Mouse (Mus musculus): Measurements from ENCODE around the gene 9630041A04Rik. TPM values are rescaled to one million over a fixed set of nuclear protein-coding genes. Genes with fewer than 3 reads are reported as not detected.

The 9630041A04Rik gene
- not detected in 2 replicates for total RNA-seq (2015)
- not detected in 2 replicates for total RNA-seq (2017)

DNA sequence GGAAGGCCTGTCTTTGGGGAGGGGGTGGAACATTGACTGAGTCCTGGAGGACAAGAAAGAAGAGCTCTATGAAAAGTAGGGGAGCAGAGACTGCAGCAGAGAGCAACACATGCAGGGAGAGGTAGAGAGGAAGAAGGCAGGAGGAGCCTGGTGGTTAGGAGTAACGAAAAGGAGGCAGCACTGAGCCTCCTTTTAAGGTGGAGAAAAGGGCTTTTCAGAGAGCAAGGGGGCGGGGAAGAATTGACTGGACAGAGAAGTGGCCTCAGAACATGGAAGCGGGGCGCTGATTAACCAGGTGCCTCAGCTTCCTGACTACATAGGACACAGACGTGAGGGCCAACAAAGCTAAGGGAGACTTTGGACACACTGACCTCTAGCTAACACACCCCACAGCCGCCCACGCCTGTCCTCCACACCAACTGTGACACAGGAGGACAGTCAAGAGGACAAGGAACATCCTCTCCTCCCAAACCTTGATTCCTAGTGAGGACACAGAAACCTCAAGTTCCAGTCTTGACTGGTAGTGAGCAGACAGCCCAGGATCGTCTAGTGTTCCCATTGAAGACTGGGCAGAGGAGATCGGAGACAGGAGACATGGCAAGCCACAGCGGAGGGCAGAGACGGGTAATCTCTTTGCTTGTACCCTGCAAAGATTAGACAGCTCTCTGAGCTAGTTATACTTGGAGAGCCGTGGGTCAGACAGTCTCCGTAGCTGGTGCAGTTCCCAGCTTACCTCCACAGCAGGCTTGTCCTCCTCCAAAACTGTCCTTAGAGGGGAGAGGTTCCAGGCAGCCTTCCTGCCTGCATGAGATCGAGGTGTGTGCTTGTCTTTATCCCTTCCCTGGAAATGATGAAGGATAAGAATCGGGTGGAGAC lies at the start of gene 9630041A04Rik:
TSS of gene 9630041A04Rik (plus strand) at position 246 of the 876 bp plus-strand sequence.
- no peak for ATAC-seq (replicated peaks; ENCODE audit: poor library complexity)

DNA sequence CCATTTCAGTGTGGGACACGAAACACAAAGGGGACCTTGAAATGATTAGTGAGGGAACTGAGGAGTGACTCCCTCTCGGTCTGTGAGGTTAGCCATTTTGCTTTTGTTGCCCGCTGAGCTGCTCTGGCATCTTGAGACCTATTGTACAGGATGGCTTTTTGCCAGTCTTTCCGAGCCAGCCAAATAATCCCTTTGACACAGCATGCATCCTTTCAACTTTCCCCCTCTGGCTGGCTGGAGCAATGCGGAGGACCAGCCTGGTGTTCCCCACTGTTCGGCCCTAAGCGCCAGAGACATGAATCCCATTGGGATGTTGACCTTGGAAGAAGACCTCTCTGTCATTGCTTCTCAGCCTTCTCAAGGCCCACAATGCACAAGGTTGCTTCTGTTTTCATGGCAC lies 37.7 kb upstream of the 9630041A04Rik start:
- no peak for ATAC-seq (replicated peaks; ENCODE audit: poor library complexity)

DNA sequence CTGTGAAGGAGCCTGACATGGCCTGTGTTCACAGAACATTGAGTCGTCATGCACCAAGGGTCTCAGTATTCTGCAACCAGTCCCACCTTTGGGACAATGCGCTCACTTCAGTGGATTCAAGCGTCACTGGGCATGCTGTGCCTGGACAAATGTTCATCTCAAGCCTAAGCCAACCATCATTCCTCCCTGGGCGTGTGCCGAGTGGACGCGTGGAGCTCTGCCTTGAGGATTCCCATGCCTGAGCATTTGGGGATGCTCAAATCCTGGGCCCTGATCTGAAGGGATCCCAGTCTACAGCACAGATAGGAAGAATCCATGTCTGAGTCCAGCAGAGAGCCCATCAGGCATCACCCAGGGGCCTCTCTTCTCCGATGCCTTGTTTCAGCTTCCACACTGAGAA lies 36.0 kb upstream of the 9630041A04Rik start:
- no peak for ATAC-seq (replicated peaks; ENCODE audit: poor library complexity)

DNA sequence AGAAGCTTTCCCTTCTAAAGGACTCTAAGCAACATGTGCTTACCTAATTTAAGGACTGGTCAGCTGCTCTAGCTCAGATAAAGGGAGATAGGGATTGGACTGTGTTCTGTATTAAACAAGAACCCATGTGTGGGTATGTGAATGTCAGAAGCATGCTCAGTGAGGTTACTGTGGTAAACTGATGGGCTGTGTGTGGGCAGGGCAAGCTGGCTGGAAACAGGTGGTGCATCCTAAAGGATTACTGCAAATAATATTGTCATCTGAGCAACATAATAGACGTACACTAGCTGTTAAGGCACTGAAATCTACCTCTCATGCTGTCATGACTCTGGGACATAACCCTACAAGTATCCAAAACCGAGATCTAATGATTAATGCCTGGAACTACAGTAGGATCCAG lies 28.0 kb upstream of the 9630041A04Rik start:
- ATAC-seq (replicated peaks; ENCODE audit: poor library complexity): no peak

DNA sequence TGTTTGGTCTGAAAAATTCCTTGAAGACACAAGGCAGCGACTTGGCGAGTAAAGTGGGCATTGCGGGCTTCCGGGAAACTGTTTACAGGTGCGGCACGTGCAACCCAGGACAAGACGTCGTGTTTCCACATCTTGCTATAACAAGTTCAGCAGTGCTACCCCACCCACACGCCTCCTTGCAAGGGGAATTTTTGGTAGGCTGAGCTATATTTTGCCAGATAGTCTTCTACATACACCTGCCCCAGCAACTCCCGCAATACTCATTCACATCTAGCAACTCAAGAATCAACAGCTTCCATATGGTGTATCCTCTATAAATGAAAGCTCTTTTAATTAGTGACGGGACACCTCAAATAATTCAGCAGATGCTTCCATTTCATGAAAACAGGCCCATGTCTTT lies 20.5 kb upstream of the 9630041A04Rik start:
- no peak for ATAC-seq (replicated peaks; ENCODE audit: poor library complexity)

DNA sequence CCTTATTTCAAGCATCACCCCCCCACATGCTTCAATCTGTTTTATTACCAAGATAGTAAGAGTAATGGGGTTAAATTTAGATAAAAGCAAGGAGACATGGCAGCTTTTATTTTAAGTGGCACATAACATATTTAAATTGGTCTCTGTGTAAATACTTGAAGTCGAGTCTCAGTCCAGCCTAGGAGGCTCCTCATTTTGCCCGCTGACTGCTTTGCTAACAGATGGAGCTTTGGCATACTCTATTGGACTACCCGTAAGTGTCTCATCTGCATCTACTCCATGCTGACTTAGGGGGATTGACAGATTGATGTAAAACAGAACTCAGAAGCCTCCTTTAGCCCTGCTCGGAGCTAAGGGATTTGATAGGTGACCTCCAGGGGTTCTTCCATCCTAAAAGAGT lies 17.7 kb upstream of the 9630041A04Rik start:
- no peak for ATAC-seq (replicated peaks; ENCODE audit: poor library complexity)

DNA sequence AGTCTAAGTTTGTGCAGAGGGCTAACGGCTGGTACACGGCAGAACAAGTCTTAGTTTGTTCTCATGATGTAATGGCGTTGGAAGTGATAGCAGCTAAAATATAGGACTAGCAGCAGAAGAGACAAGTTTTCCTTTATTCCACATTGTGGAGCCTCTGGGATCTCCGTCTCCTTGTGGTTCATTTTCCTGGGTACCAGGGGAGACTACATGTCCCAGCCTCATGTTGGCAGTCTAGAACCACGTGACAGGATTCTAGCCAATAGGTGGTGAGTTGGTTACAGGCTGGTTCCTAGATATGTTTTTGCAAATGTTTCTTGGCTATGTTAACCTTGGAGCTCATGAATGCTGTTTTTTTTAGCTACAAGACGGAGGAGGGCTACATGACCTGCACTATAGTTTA lies 15.9 kb upstream of the 9630041A04Rik start:
- no peak for ATAC-seq (replicated peaks; ENCODE audit: poor library complexity)

DNA sequence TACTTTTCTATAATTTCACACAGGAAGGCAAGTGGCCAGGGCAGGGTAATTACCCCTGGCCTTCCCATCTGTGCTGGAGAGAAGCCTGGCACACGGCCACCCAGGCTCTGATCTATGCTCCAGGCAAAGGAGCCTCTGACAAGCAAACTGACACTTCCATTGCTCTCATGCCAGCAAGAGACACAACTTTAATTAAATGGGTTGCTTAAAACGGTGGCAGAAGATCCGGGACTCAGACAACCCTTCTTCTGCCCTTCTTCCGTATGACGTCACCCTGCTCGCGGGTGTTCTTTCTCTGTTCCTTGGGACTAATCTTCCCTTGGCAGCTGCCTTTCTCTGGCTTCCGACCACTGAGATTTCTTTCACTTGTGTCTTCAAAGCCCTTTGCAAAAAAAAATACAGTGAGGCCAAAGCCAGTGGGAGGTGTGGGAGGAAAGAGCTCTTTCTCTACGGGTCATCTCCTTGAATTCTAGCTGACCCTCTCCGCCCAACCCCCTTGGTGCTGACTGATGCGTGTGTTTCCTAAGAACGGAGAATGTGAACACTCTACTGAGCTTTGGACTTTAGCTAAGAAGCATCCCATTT lies 932 bp downstream of the 9630041A04Rik start:
- ATAC-seq (replicated peaks; ENCODE audit: poor library complexity): no peak

DNA sequence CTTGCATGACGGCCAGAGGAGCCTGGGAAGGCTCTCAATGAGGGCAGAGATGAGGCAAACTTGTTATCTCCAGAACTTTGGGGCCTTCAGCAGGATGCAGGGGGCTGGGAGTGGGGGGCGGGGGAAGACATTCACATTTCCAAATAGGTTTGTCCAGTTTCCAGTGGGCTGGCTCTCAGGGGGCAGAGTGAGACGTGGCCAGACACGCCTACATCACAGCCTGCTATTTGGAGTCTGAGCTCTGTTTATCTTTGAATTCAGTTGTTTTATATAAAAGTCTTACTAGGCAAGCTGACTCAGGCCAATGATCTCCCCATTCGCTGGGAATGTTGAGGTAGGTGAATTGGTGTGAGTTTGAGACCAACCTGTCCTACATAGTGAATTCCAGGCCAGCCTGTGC lies 1.5 kb downstream of the 9630041A04Rik start:
- ATAC-seq (replicated peaks; ENCODE audit: poor library complexity): no peak

DNA sequence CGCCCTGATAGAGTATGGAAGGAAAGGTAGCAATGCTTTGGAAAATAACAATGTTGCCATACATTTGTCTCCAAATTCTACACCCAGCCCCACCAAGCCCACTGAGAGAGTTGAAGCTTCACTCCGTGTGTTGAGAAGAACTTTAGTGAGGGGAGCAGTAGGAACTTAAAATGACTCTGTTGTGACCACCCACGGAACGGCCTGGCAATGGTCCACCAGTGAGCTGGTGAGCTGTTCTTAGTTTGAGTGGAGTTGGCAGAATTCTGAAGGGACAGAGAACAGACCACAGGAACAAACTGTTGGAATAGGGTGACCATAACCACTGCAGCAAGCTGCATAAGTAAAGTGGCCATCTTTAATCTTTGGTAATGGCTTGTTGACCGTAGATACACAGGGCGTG lies 7.0 kb downstream of the 9630041A04Rik start:
- no peak for ATAC-seq (replicated peaks; ENCODE audit: poor library complexity)

DNA sequence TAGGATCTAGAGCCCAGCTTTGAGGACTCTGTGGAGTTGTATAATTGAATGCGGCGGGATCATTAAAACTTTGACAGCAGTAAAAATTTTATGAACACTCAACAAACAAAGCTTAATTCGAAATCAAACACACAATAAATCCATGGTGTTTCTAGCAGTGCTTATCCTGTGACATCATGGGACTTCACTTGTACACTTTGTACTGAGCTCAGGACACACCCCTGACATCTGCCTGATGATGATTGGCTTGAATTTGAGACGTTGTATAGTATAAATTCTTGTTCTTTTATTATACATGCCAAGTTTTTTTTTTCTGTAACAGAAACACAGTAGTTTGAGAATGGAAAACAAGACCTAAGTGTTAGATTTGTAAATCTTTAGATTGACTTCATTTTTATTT lies 8.4 kb downstream of the 9630041A04Rik start:
- no peak for ATAC-seq (replicated peaks; ENCODE audit: poor library complexity)

DNA sequence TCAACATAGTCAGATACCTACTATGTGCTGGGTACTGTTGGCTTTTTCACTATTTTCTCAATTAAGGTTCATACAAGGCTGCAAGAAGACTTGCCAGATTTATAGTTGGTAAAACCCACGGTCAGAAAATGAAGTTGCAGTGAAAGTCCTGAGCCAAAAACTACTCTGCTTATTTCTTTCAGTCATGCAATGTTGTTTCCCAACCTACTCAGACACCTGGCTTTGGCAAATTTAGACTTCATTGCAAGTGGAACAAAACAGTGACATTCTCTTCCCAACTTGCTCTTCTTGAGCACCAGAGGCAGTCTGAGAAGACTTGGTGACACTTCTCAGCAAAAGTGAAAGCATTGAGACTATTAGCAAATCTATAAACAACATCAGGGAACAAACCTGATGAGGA lies 13.7 kb downstream of the 9630041A04Rik start:
- no peak for ATAC-seq (replicated peaks; ENCODE audit: poor library complexity)

DNA sequence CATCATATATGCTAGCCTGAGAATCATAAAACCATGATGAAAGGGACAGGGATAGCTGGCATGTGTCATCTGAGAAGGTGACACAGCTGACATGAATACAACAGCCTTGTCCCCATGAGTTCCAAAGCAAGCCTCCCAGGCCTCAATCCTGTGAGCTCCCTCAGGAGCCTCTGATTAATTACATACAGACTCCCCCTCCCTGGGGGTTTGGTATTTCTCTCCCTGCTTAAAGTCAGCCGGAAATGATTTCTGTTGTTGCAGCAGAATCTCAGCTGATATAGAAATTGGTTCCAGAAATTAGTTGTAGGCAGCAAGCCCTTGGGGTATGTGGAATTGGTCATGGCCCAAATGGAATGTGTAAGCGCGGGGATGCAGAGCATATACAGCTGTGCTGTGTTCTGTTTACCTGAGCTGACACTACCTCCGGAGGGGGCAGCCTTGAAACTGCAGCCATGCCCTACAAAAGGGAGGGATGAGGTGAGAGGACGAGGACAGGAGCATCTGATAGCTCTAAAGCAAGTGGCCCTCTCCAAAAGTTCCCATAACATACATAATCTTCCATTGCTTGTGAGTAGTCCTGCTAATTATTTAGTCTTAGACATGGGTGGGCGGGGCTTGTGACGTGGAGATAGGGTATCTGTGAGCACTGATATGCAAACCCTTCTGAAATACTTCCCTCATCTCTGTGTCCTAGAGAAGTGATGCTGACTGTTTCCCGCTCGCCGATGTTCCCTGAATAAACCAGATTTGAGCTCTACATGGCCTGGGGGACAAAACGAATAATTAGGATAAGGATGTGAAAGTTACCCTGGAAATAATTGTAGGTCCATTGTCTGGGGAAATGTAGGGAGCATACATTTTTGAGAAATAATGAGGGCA lies 15.7 kb downstream of the 9630041A04Rik start:
- no peak for ATAC-seq (replicated peaks; ENCODE audit: poor library complexity)

DNA sequence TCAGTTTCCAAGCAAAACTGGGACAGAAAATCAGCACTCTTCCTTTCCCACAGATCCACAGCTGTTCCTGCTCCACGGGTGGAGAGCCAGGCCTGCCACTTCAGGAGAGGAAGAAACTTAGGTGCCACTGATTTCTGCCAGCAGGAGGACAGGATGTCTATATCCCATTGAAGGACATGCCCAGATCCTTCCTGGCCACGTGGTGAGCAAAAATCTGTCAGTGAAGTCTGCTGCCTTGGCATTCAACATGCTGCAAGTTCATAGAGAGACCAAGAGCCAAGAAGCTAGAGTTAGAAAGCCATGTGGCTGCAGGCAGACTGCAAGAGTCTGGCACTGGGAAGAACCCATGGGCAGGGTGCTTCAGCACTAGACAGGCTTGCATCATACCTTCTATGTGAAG lies 21.7 kb downstream of the 9630041A04Rik start:
- ATAC-seq (replicated peaks; ENCODE audit: poor library complexity): no peak

DNA sequence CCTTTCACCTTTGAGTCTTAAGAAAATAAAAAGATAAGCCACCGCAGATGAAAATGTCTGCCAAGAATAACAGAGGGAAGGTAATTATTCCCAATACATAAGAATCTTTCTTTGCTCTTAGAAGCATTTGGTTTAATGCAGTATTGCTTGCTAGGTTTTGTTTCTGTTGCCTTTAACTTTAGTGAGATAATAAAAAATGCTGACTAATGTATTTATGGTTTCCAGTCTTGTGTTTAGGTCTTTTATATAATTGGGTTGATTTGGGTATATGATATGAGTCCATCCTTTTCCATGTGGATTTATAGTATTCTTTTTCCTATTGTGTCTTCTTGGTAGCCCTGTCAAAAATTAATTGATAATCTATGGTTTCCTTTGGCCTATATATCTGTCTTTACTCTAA lies 36.2 kb downstream of the 9630041A04Rik start:
- no peak for ATAC-seq (replicated peaks; ENCODE audit: poor library complexity)

DNA sequence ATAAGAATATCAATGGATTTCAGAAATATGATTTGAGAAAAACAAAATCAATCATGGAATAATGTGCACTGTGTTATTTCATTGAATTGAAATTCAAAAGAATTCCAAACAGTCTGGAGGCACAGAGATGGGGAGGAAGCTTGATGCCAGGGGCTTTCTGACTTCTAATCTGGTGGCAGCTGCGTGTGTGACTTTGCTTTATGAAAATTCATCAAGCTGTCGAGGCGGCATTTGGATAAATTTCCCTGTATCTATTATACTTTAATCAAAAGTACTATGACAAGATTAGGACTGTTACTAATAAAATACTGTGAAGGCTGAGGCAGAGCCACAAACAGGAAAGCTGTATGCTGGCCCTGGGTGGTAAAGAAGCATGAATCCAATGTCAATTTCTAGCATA lies 41.8 kb downstream of the 9630041A04Rik start:
- ATAC-seq (replicated peaks; ENCODE audit: poor library complexity): no peak

DNA sequence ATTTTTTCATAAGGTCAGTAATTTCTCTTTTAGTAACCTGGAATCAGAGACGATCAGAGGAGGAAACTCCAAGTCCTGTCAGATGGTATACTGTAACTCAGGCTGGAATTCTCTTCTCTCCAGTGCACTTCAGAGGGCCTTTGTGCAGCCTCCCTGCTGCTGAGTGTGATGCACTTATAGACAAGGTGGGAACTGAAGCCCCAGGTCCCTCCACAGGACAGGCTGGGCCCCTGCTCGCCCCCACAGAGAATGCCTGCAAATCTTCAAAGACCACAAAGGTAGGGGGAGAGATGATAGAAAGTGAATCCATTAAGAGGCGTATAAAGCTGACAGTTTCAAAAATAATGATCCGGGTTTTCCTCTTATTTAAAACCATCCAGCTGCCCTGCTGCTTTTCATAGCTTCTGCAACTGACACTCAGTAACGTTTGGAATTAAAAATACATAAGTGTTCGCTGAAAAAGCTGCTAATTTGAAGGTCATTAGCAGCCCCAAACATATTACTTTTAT lies 46.2 kb downstream of the 9630041A04Rik start:
- no peak for ATAC-seq (replicated peaks; ENCODE audit: poor library complexity)

DNA sequence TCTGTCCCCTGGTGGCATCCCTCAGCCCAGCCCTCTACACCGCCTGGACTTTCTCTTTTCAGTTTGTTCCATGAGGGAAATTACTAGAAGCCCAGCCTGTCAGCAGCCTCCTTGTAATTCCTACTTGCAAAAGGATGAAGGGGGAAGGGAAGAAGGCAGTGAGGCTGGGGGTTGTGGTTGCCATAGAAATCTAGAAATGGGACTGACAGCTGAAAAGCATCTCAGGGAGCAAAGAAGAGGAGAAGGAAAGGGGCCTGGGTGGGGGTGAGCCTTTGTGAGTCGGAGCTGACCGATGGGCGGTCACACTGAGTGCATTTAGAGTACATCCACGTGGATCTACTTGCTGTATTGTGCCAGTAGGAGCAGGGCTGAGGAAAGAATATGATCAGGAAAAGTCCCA lies 47.2 kb downstream of the 9630041A04Rik start:
- ATAC-seq (replicated peaks; ENCODE audit: poor library complexity): no peak

DNA sequence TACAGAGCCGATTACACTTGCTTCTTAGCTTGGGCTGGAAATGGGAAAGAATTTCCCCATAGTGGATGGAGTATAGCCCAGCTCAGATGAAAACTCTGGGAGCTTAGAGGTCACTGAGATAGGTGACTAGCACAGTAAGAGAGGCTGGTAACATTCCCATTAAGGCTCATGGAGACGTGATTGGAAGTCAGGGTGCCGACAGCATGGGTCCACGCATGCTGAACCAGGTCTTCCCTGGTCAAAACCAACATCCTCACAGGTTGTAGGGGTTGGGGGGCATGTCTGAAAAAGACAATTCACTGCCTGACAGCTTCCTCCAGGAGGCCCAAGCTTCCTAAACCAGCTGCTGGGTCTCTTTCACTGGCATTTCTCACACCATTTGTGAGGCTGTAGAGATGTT lies 47.9 kb downstream of the 9630041A04Rik start:
- ATAC-seq (replicated peaks; ENCODE audit: poor library complexity): no peak

DNA sequence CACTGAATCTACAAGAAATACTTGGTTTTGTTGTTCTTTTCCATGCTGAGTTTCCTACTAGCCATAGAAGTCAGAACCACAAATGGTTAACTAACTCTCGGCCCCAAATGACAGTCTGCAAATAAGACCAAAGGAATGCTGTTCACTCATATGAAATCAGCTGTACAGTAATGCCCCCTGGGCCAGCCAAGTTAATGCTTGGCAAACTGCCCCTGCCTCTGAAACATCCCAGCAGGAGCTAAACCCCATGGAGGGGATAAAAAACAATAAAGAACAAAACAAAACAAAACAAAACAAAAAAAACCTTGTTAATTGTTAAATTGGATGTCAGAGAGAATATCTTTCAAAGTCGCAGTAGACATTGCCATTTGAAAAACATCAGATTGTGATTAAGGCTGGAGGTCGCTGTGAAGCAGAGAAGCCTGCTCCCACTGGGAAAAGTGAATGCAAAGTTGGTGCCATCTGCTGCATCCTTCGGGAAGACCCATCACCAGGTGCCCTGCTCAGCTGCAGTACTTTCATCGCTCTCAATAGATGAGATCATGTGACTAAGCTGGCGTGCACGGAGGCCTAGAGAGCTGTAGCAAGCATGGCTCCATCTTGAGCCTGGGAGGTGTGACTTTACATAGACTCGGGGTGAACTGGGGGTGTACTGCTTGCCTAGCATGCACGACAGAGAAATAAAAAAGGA lies 49.7 kb downstream of the 9630041A04Rik start:
- ATAC-seq (replicated peaks; ENCODE audit: poor library complexity): no peak

DNA sequence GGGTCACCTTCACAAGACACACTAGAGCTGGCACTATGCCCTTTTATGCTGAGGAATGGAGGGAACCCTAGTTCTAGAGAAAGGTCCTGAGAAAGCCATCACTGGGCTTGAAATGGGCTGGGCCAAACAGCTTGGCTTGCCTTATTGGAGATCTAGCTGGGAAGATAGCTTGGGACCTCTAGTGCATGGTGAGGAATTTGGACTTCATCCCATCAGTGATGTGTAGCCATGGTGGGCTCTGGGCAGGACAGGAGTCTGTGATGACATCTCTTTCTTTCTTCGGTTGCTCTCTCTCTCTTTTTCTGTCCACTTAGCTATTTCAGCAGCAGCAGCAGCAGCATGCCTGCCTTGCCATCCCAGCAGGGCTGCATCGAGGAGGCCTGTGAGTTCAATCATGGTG lies 53.4 kb downstream of the 9630041A04Rik start:
- no peak for ATAC-seq (replicated peaks; ENCODE audit: poor library complexity)
